Mouse (Mus musculus) E14TG2a.4 (cell line): Measurements from ENCODE around the gene Erg28.

Source experiments
- H3K27me3 ChIP-seq: 2 replicates; pipeline ENCODE4 v1.6.1; 2014; ENCODE audit warnings: low read length, control low read depth; ENCODE audit not compliant: insufficient read depth
- H3K36me3 ChIP-seq: 2 replicates; pipeline ENCODE4 v1.6.1; 2014; ENCODE audit warnings: low read length, control low read depth; ENCODE audit not compliant: insufficient read depth
- H3K4me1 ChIP-seq: replicated peaks from 2 replicates; pipeline ENCODE4 v1.6.1; 2014; ENCODE audit warnings: low read depth, low read length, control low read depth
- H3K4me3 ChIP-seq: replicated peaks from 2 replicates; pipeline ENCODE4 v1.5.1; 2014; ENCODE audit warnings: mild to moderate bottlenecking, low read length
- H3K9me3 ChIP-seq: 2 replicates; pipeline ENCODE4 v1.6.1; 2014; ENCODE audit warnings: low read length, control low read depth
- CTCF ChIP-seq: conservative IDR thresholded peaks from 2 replicates; pipeline ENCODE4 v1.5.1; 2014; ENCODE audit warnings: low read length
- NANOG ChIP-seq: IDR thresholded peaks from 2 replicates; pipeline ENCODE4 v1.6.1; 2014; ENCODE audit warnings: borderline replicate concordance, low read length, mixed read lengths
- POU5F1 ChIP-seq: IDR thresholded peaks from 2 replicates; pipeline ENCODE4 v1.6.1; 2014; ENCODE audit warnings: low read length, borderline replicate concordance

Erg28 gene

GRCm38 (mm10) chr12:85830691-85831090 is 6.3 kb upstream of the Erg28 start:
- H3K36me3 ChIP-seq, result peaks cover 56% of the 10 kb centered on the region
- H3K4me3 ChIP-seq, result no peak overlapping the region
- H3K4me1 ChIP-seq, result peaks cover 3% of the 10 kb centered on the region; the same call in 1 of the 2 replicates
- no peak for TF ChIP-seq POU5F1
- H3K27me3 ChIP-seq, result no peaks in the 10 kb centered on the region
- no peaks in the 10 kb centered on the region for H3K9me3 ChIP-seq

GRCm38 (mm10) chr12:85829866-85830265 is 5.5 kb upstream of the Erg28 start:
- Histone ChIP-seq H3K9me3 (no peaks in the 10 kb centered on the region), H3K4me3 (no peak overlapping the region), H3K4me1 (peaks cover 7% of the 10 kb centered on the region; the same call in 1 of the 2 replicates), H3K27me3 (no peaks in the 10 kb centered on the region), H3K36me3 (peaks cover 56% of the 10 kb centered on the region)
- no peak for TF ChIP-seq NANOG
- no peak for TF ChIP-seq CTCF
- TF ChIP-seq POU5F1, result no peak

- H3K36me3 ChIP-seq, result peaks cover 56% of the 10 kb centered on the region
- H3K9me3 ChIP-seq, result no peaks in the 10 kb centered on the region
- no peak overlapping the region for H3K4me3 ChIP-seq
- no peaks in the 10 kb centered on the region for H3K27me3 ChIP-seq
- TF ChIP-seq POU5F1, result no peak
- no peak for TF ChIP-seq CTCF
- no peak for TF ChIP-seq NANOG
- peaks cover 9% of the 10 kb centered on the region for H3K4me1 ChIP-seq
Measured at GRCm38 (mm10) chr12:85828856-85829255, 4.5 kb upstream of the Erg28 start.

- H3K9me3 ChIP-seq, result no peaks in the 10 kb centered on the region
- TF ChIP-seq POU5F1 (no peak), NANOG (no peak), CTCF (no peak)
- peaks cover 51% of the 10 kb centered on the region for H3K36me3 ChIP-seq
- peak overlapping the region; percentile 95 for H3K4me3 ChIP-seq
- no peaks in the 10 kb centered on the region for H3K27me3 ChIP-seq
- H3K4me1 ChIP-seq, result peaks cover 23% of the 10 kb centered on the region
Measured at GRCm38 (mm10) chr12:85825822-85826221, 1.5 kb upstream of the Erg28 start.

- TF ChIP-seq NANOG, result no peak
- no peak for TF ChIP-seq CTCF
- no peak for TF ChIP-seq POU5F1
- Histone ChIP-seq H3K9me3 (no peaks in the 10 kb centered on the region), H3K4me3 (peak overlapping the region; percentile 95), H3K27me3 (no peaks in the 10 kb centered on the region), H3K36me3 (peaks cover 56% of the 10 kb centered on the region), H3K4me1 (peaks cover 23% of the 10 kb centered on the region)
Measured at GRCm38 (mm10) chr12:85825361-85825760, 1.0 kb upstream of the Erg28 start.

- H3K27me3 ChIP-seq, result no peaks in the 10 kb centered on the region
- TF ChIP-seq POU5F1, result no peak
- TF ChIP-seq NANOG, result no peak
- peak; percentile 20 for TF ChIP-seq CTCF
- H3K9me3 ChIP-seq, result no peaks in the 10 kb centered on the region
- H3K4me1 ChIP-seq, result peaks cover 44% of the 10 kb centered on the region
- H3K36me3 ChIP-seq, result peaks cover 66% of the 10 kb centered on the region
- no peak overlapping the region for H3K4me3 ChIP-seq
Measured at GRCm38 (mm10) chr12:85822051-85822450, 2.3 kb downstream of the Erg28 start.

GRCm38 (mm10) chr12:85813599-85813998 is 10.8 kb downstream of the Erg28 start:
- H3K9me3 ChIP-seq, result no peaks in the 10 kb centered on the region
- TF ChIP-seq NANOG, result no peak
- no peak for TF ChIP-seq CTCF
- H3K27me3 ChIP-seq, result no peaks in the 10 kb centered on the region
- H3K4me3 ChIP-seq, result no peak overlapping the region
- peaks cover 59% of the 10 kb centered on the region for H3K4me1 ChIP-seq
- peaks cover 83% of the 10 kb centered on the region for H3K36me3 ChIP-seq

GRCm38 (mm10) chr12:85811676-85812075 is 12.7 kb downstream of the Erg28 start:
- no peaks in the 10 kb centered on the region for H3K27me3 ChIP-seq
- H3K4me1 ChIP-seq, result peaks cover 55% of the 10 kb centered on the region
- TF ChIP-seq CTCF (no peak), POU5F1 (no peak), NANOG (no peak)
- H3K36me3 ChIP-seq, result peaks cover 64% of the 10 kb centered on the region
- H3K4me3 ChIP-seq, result no peak overlapping the region
- H3K9me3 ChIP-seq, result peaks cover 10% of the 10 kb centered on the region

GRCm38 (mm10) chr12:85810959-85811358 is 13.4 kb downstream of the Erg28 start:
- Histone ChIP-seq H3K27me3 (no peaks in the 10 kb centered on the region), H3K36me3 (peaks cover 57% of the 10 kb centered on the region), H3K9me3 (peaks cover 13% of the 10 kb centered on the region), H3K4me3 (no peak overlapping the region), H3K4me1 (peaks cover 55% of the 10 kb centered on the region)
- TF ChIP-seq POU5F1 (no peak), CTCF (no peak), NANOG (no peak)
